Mouse (Mus musculus): ENCODE measurements around the gene Mmp24.

DNA sequence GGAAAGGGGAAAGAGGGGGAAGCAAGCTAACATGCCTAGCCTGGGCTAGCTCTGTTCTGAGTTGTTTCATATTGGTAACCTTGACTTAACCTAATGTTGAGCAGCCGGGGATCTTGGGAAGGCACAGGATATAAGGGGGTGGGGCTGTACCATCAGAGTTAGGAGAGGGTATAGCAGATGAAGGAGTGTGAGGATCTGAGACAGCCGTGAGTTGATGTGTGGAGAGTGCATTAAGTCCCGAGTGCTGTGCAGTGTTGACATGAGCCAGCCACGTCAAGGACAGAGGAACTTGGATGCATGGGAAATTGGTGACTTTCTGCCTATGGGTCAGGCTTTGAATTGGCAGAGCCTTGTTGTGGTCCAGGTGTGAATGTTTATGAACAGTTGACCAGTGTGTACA lies 37.5 kb downstream of the Mmp24 start:
- TF ChIP-seq POLR2A (IDR thresholded peaks at IDR 0.05; ENCODE audit: low read depth, low read length) (no peak), CTCF (conservative IDR thresholded peaks at IDR 0.05; ENCODE audit: insufficient read depth, insufficient read length, low read depth, low read length) (no peak)
